Mouse (Mus musculus) G1E (cell line): ENCODE data around the gene Tbxas1. TPM values are rescaled to one million over a fixed set of nuclear protein-coding genes. Genes with fewer than 3 reads are reported as not detected.

Source experiments
- ATAC-seq: 2 replicates; pipeline ENCODE4 v1.8.0; 2016; ENCODE audit warnings: mild to moderate bottlenecking; ENCODE audit not compliant: insufficient number of reproducible peaks, poor library complexity, low FRiP score, severe bottlenecking; ENCODE audit errors: extremely low read depth
- DNase-seq: peaks from one replicate; pipeline ENCODE4 v3.0.0; 2012; ENCODE audit warnings: low spot score
- H3K27me3 ChIP-seq: 2 replicates; pipeline ENCODE4 v1.6.1; 2012; ENCODE audit warnings: mild to moderate bottlenecking, low read length, inconsistent platforms; ENCODE audit not compliant: insufficient read depth
- H3K36me3 ChIP-seq: replicated peaks from 2 replicates; pipeline ENCODE3; 2012; ENCODE audit warnings: mild to moderate bottlenecking, inconsistent platforms
- H3K4me1 ChIP-seq: 2 replicates; pipeline ENCODE4 v1.6.1; 2012; ENCODE audit warnings: low read depth, low read length, inconsistent platforms, mixed read lengths; ENCODE audit not compliant: insufficient read depth
- H3K4me3 ChIP-seq: 2 replicates; pipeline ENCODE4 v1.5.1; 2012; ENCODE audit warnings: low read depth, mild to moderate bottlenecking, inconsistent platforms, low read length, moderate library complexity, mixed read lengths
- H3K9me3 ChIP-seq: replicated peaks from 2 replicates; pipeline ENCODE4 v1.6.1; 2012; ENCODE audit warnings: inconsistent platforms
- CTCF ChIP-seq: IDR thresholded peaks from 2 replicates; pipeline ENCODE4 v1.5.1; 2012; ENCODE audit warnings: low read depth, low read length, inconsistent platforms, mixed read lengths
- GATA1 ChIP-seq: IDR thresholded peaks from 2 replicates; pipeline ENCODE4 v1.6.1; 2012; ENCODE audit warnings: borderline replicate concordance, low read length, inconsistent platforms, mixed read lengths
- GATA2 ChIP-seq: IDR thresholded peaks from 2 replicates; pipeline ENCODE4 v1.6.1; 2012; ENCODE audit warnings: low read depth, low read length, inconsistent platforms, borderline replicate concordance
- POLR2AphosphoS5 ChIP-seq: IDR thresholded peaks from 2 replicates; pipeline ENCODE4 v1.6.1; 2012; ENCODE audit warnings: low read depth, low read length, inconsistent platforms; ENCODE audit not compliant: insufficient replicate concordance
- TAL1 ChIP-seq: conservative IDR thresholded peaks from 2 replicates; pipeline ENCODE4 v1.6.1; 2012; ENCODE audit warnings: low read depth, low read length, inconsistent platforms, mixed read lengths
- polyA plus RNA-seq: library from polyadenylated mRNA; stranded (reverse); fragments of >175 nt; gene quantifications from 2 replicates; pipeline ENCODE4 v1.2.3, GENCODE M21; 2012
- total RNA-seq, 2 experiments: library from RNA; stranded (forward) in 1 of 2; stranded (reverse) in 1 of 2; fragments of 200-1000 nt in 1 of 2; fragments of >200 nt in 1 of 2; fragmentation: Nextera tagmentation in 1 of 2; gene quantifications; 2 replicates each; pipeline ENCODE4 v1.2.3; 2014 to 2017

The Tbxas1 gene
- total and polyA plus RNA-seq, 3 experiments = 1.2 to 13.2 (median 3.2) TPM

DNA sequence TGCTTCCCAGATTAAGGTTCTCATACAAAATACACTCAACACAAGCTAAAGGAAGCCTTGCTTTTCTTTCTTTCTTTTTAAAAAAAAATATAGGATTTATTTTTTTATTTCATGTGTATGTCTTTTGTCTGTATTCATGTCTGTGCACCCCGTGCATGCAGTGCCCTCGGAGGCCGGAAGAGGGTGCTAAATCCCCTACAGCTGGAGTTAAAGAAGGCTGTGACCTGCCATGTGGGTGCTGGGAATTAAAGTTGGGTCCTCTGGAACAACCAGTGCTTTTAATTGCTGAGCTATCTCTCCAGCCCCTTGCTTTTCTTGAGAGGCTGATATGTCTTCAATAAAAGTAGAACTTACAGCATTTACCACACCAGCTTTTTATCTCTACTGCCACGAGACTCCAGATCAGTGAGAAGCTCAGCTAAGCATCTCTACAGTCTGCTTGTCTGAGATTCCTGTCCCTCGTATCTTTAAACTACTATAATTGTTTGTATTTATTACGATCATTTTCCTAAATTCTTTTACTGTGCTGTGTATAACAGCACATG is 24.4 kb upstream of the Tbxas1 start:
- no peak overlapping the region for H3K4me3 ChIP-seq
- no peak for ATAC-seq
- no peaks in the 10 kb centered on the region for H3K27me3 ChIP-seq
- peaks cover 2% of the 10 kb centered on the region for H3K36me3 ChIP-seq
- no peak for TF ChIP-seq POLR2AphosphoS5
- TF ChIP-seq CTCF = no peak
- TF ChIP-seq GATA2 = no peak
- no peak for TF ChIP-seq GATA1
- H3K4me1 ChIP-seq = peaks cover 63% of the 10 kb centered on the region
- no peaks in the 10 kb centered on the region for H3K9me3 ChIP-seq
- no peak for DNase-seq

GRCm38 (mm10) chr6:38851740-38852139 is 23.5 kb upstream of the Tbxas1 start:
- no peak for ATAC-seq
- no peak for TF ChIP-seq GATA2
- TF ChIP-seq TAL1 = no peak
- TF ChIP-seq GATA1 = no peak
- TF ChIP-seq CTCF = no peak
- no peak for TF ChIP-seq POLR2AphosphoS5
- Histone ChIP-seq H3K4me3 (no peak overlapping the region), H3K36me3 (peaks cover 2% of the 10 kb centered on the region), H3K9me3 (no peaks in the 10 kb centered on the region), H3K27me3 (no peaks in the 10 kb centered on the region), H3K4me1 (peaks cover 61% of the 10 kb centered on the region)
- no peak for DNase-seq

GRCm38 (mm10) chr6:38853561-38853992 is 21.6 kb upstream of the Tbxas1 start:
- DNase-seq = no peak
- H3K36me3 ChIP-seq = peaks cover 2% of the 10 kb centered on the region
- TF ChIP-seq TAL1 = no peak
- no peak for TF ChIP-seq GATA2
- no peak for TF ChIP-seq POLR2AphosphoS5
- TF ChIP-seq CTCF = no peak
- no peak for TF ChIP-seq GATA1
- no peaks in the 10 kb centered on the region for H3K9me3 ChIP-seq
- H3K4me3 ChIP-seq = no peak overlapping the region
- H3K27me3 ChIP-seq = no peaks in the 10 kb centered on the region
- ATAC-seq = no peak
- peaks cover 51% of the 10 kb centered on the region for H3K4me1 ChIP-seq

GRCm38 (mm10) chr6:38859819-38860218 is 15.4 kb upstream of the Tbxas1 start:
- peaks cover 41% of the 10 kb centered on the region for H3K4me1 ChIP-seq
- peaks cover 4% of the 10 kb centered on the region for H3K36me3 ChIP-seq
- no peaks in the 10 kb centered on the region for H3K9me3 ChIP-seq
- ATAC-seq (no peak), DNase-seq (no peak)
- H3K4me3 ChIP-seq = no peak overlapping the region
- TF ChIP-seq POLR2AphosphoS5 (no peak), GATA2 (no peak), GATA1 (no peak), CTCF (no peak), TAL1 (no peak)
- H3K27me3 ChIP-seq = no peaks in the 10 kb centered on the region

- Histone ChIP-seq H3K4me1 (peaks cover 43% of the 10 kb centered on the region), H3K27me3 (no peaks in the 10 kb centered on the region), H3K4me3 (no peak overlapping the region), H3K9me3 (no peaks in the 10 kb centered on the region), H3K36me3 (peaks cover 6% of the 10 kb centered on the region)
- TF ChIP-seq CTCF (no peak), GATA1 (no peak), GATA2 (no peak), POLR2AphosphoS5 (no peak), TAL1 (no peak)
- DNase-seq (no peak), ATAC-seq (no peak)
Measured at GRCm38 (mm10) chr6:38860301-38860700, 14.9 kb upstream of the Tbxas1 start.

DNA sequence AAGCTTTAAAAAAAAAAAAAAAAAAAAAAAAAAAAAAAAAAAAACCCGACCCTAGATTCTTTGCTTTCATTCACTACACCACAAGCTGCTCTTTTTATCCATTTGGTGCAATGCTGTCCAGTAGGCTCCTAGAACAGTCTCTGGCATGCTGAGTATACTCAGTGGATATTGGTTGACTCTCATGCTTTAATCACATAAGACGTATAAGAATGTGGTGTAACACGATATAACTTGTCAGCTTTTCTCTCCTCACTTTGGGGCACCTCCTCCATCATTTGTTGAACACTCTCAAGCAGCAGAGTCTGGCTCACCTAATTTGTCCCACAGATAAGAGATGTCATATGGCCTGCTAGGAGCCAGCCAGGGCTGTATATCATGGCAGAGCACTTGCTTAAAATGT is 11.6 kb upstream of the Tbxas1 start:
- DNase-seq = no peak
- TF ChIP-seq CTCF (no peak), TAL1 (no peak), POLR2AphosphoS5 (no peak), GATA2 (no peak), GATA1 (no peak)
- Histone ChIP-seq H3K36me3 (peaks cover 13% of the 10 kb centered on the region), H3K9me3 (no peaks in the 10 kb centered on the region), H3K27me3 (no peaks in the 10 kb centered on the region; the same call in 1 of the 2 replicates), H3K4me3 (no peak overlapping the region), H3K4me1 (peaks cover 51% of the 10 kb centered on the region)
- no peak for ATAC-seq
